Mouse (Mus musculus): ENCODE measurements at regions not wholly inside any gene's neighbourhood (a gene's known extent, or its start where the extent isn't known, plus 50 kb on each side); places are given as distances from the start of the nearest gene placed in this dataset.

- DNase-seq (ENCODE audit: extremely low spot score in 1 of 2, low spot score in 1 of 2): no peak
Observed at GRCm38 (mm10) chr7:129689464-129689863, 97.8 kb downstream of the Wdr11 start.

- DNase-seq (ENCODE audit: extremely low spot score in 1 of 2, low spot score in 1 of 2): no peak
Observed at GRCm38 (mm10) chr7:129690868-129691267, 99.2 kb downstream of the Wdr11 start.

GRCm38 (mm10) chr7:129691619-129692071, 100.0 kb downstream of the Wdr11 start:
- DNase-seq (ENCODE audit: extremely low spot score in 1 of 2, low spot score in 1 of 2): no peak

GRCm38 (mm10) chr7:129693635-129694034, 102.0 kb downstream of the Wdr11 start:
- no peak for DNase-seq (ENCODE audit: extremely low spot score in 1 of 2, low spot score in 1 of 2)

GRCm38 (mm10) chr7:129694168-129694567, 102.5 kb downstream of the Wdr11 start:
- no peak for DNase-seq (ENCODE audit: extremely low spot score in 1 of 2, low spot score in 1 of 2)

- no peak for DNase-seq (ENCODE audit: extremely low spot score in 1 of 2, low spot score in 1 of 2)
Observed at GRCm38 (mm10) chr7:129699931-129700570, 108.4 kb downstream of the Wdr11 start.

- DNase-seq (ENCODE audit: extremely low spot score in 1 of 2, low spot score in 1 of 2): no peak
Observed at GRCm38 (mm10) chr7:129727559-129727958, 135.9 kb downstream of the Wdr11 start.

GRCm38 (mm10) chr7:129729709-129730238, 138.1 kb downstream of the Wdr11 start:
- no peak for DNase-seq (ENCODE audit: extremely low spot score in 1 of 2, low spot score in 1 of 2)

GRCm38 (mm10) chr7:129730785-129731352, 139.2 kb downstream of the Wdr11 start:
- no peak for DNase-seq (ENCODE audit: extremely low spot score in 1 of 2, low spot score in 1 of 2)

- DNase-seq (ENCODE audit: extremely low spot score in 1 of 2, low spot score in 1 of 2): no peak
Observed at GRCm38 (mm10) chr7:129742657-129743056, 151.0 kb downstream of the Wdr11 start.

GRCm38 (mm10) chr7:129743955-129744666, 152.4 kb downstream of the Wdr11 start:
- no peak for DNase-seq (ENCODE audit: extremely low spot score in 1 of 2, low spot score in 1 of 2)

- no peak for DNase-seq (ENCODE audit: extremely low spot score in 1 of 2, low spot score in 1 of 2)
Observed at GRCm38 (mm10) chr7:129746639-129747038, 155.0 kb downstream of the Wdr11 start.

- no peak for DNase-seq (ENCODE audit: extremely low spot score in 1 of 2, low spot score in 1 of 2)
Observed at GRCm38 (mm10) chr7:129750936-129751335, 159.3 kb downstream of the Wdr11 start.

GRCm38 (mm10) chr7:129754737-129755136, 163.1 kb downstream of the Wdr11 start:
- DNase-seq (ENCODE audit: extremely low spot score in 1 of 2, low spot score in 1 of 2): no peak

- DNase-seq (ENCODE audit: extremely low spot score in 1 of 2, low spot score in 1 of 2): no peak
Observed at GRCm38 (mm10) chr7:129756138-129756537, 164.5 kb downstream of the Wdr11 start.

GRCm38 (mm10) chr7:129759848-129760247, 168.2 kb downstream of the Wdr11 start:
- no peak for DNase-seq (ENCODE audit: extremely low spot score in 1 of 2, low spot score in 1 of 2)

GRCm38 (mm10) chr7:129760386-129760785, 168.7 kb downstream of the Wdr11 start:
- DNase-seq (ENCODE audit: extremely low spot score in 1 of 2, low spot score in 1 of 2): no peak

- DNase-seq (ENCODE audit: extremely low spot score in 1 of 2, low spot score in 1 of 2): no peak
Observed at GRCm38 (mm10) chr7:129763754-129764153, 172.1 kb downstream of the Wdr11 start.

- no peak for DNase-seq (ENCODE audit: extremely low spot score in 1 of 2, low spot score in 1 of 2)
Observed at GRCm38 (mm10) chr7:129764456-129764970, 172.8 kb downstream of the Wdr11 start.

GRCm38 (mm10) chr7:129765681-129766080, 174.0 kb downstream of the Wdr11 start:
- DNase-seq (ENCODE audit: extremely low spot score in 1 of 2, low spot score in 1 of 2): no peak
